Mouse (Mus musculus): ENCODE results near the gene Dlk1. TPM values are rescaled to one million over a fixed set of nuclear protein-coding genes. Genes with fewer than 3 reads are reported as not detected.

The Dlk1 gene
- total and polyA plus RNA-seq, 2 experiments = 0.05 TPM; not detected in 1

DNA sequence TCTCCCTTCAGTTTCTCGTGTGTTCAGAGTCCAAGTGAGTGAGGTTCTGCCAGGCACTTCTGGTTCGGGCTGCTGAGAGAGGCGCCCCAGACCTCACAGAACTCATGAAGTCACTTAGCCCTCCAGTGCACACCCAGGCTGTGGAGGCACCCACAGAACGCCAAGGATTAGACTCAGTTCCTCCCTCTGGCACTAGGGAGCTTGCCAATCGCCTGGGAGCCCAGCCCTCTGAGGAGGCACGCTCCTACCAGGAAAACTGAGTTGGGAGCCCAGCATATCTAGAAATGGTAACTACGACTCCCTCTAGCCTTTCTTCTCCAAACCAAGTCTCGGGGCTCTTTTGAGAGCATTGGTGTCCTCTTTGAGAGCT lies 40.6 kb upstream of the Dlk1 start:
- no peaks in the 10 kb centered on the region for H3K4me1 ChIP-seq (ENCODE audit: control insufficient read depth, insufficient read depth, low read length)
- no peaks in the 10 kb centered on the region for H3K79me2 ChIP-seq (ENCODE audit: control insufficient read depth, insufficient read depth, low read length)
- 78% methylated on average over 8 of the region's 8 CpGs for WGBS
- TF ChIP-seq CTCF (IDR thresholded peaks at IDR 0.05; ENCODE audit: low read depth, low read length) (no peak), POLR2A (IDR thresholded peaks at IDR 0.05; ENCODE audit: extremely low read depth, insufficient read depth, low read length) (no peak)
- H3K36me3 ChIP-seq (ENCODE audit: control insufficient read depth, insufficient read depth, low read length) = no peaks in the 10 kb centered on the region
- no peak overlapping the region for H3K9ac ChIP-seq (ENCODE audit: low read depth, low read length)
- no peak overlapping the region for H3K4me3 ChIP-seq (ENCODE audit: insufficient read depth, low read depth, low read length)
- H3K27me3 ChIP-seq (ENCODE audit: control insufficient read depth, insufficient read depth, low read length) = no peaks in the 10 kb centered on the region
- H3K27ac ChIP-seq (replicated peaks; ENCODE audit: insufficient read depth, low read depth, low read length) = no peak overlapping the region
- no peak for DNase-seq (ENCODE audit: extremely low read depth, low read depth, low spot score)

DNA sequence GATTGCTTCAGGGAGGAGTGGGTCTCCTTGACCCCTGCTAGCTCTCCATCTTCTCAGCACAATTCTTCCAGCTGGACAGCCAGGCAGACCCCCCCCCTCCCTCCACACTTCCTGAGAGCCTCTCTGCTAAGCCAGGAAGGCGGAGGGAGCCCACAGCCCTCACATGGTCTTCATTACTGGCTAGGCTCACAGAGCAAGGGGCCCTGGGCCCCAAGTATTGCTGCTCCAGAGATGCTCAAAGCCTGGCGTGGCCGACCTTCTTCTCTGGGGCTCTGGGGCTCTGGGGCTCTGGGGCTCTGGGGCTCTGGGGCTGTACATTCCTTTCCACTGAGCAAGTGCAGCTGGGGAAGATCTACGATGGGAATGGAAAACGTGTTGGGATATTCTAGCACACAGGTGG lies 39.9 kb upstream of the Dlk1 start:
- Histone ChIP-seq H3K9ac (ENCODE audit: low read depth, low read length) (no peak overlapping the region), H3K27ac (replicated peaks; ENCODE audit: insufficient read depth, low read depth, low read length) (no peak overlapping the region), H3K4me3 (ENCODE audit: insufficient read depth, low read depth, low read length) (no peak overlapping the region), H3K27me3 (ENCODE audit: control insufficient read depth, insufficient read depth, low read length) (no peaks in the 10 kb centered on the region), H3K79me2 (ENCODE audit: control insufficient read depth, insufficient read depth, low read length) (no peaks in the 10 kb centered on the region), H3K36me3 (ENCODE audit: control insufficient read depth, insufficient read depth, low read length) (no peaks in the 10 kb centered on the region), H3K4me1 (ENCODE audit: control insufficient read depth, insufficient read depth, low read length) (no peaks in the 10 kb centered on the region)
- no peak for DNase-seq (ENCODE audit: extremely low read depth, low read depth, low spot score)
- WGBS = 76% methylated on average over 5 of the region's 5 CpGs
- no peak for TF ChIP-seq POLR2A (IDR thresholded peaks at IDR 0.05; ENCODE audit: extremely low read depth, insufficient read depth, low read length)
- TF ChIP-seq CTCF (IDR thresholded peaks at IDR 0.05; ENCODE audit: low read depth, low read length) = no peak

DNA sequence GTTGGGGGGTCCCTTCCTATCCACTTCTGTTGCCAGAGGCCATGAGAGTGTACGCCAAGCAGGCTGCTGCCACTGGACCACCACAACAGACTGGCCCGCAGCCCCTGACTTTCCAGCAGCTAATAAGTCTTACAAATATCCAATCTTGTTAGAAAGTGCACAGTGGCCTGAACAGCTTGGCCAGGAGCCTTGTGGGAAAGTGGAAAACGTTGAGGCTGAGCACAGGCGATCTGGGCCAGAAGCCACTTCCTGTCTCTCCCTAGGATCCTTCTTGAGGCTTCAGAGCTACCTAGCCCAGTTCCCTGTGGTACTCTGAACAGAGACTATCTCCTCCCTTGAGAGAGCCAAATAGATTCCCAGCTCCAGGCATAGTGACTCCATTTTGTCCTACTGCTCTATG lies 39.3 kb upstream of the Dlk1 start:
- no peak overlapping the region for H3K4me3 ChIP-seq (ENCODE audit: insufficient read depth, low read depth, low read length)
- DNase-seq (ENCODE audit: extremely low read depth, low read depth, low spot score) = no peak
- no peaks in the 10 kb centered on the region for H3K36me3 ChIP-seq (ENCODE audit: control insufficient read depth, insufficient read depth, low read length)
- TF ChIP-seq CTCF (IDR thresholded peaks at IDR 0.05; ENCODE audit: low read depth, low read length) (no peak), POLR2A (IDR thresholded peaks at IDR 0.05; ENCODE audit: extremely low read depth, insufficient read depth, low read length) (no peak)
- no peaks in the 10 kb centered on the region for H3K27me3 ChIP-seq (ENCODE audit: control insufficient read depth, insufficient read depth, low read length)
- WGBS = 76% methylated on average over 4 of the region's 4 CpGs
- H3K9ac ChIP-seq (ENCODE audit: low read depth, low read length) = no peak overlapping the region
- H3K27ac ChIP-seq (replicated peaks; ENCODE audit: insufficient read depth, low read depth, low read length) = no peak overlapping the region
- no peaks in the 10 kb centered on the region for H3K4me1 ChIP-seq (ENCODE audit: control insufficient read depth, insufficient read depth, low read length)
- H3K79me2 ChIP-seq (ENCODE audit: control insufficient read depth, insufficient read depth, low read length) = no peaks in the 10 kb centered on the region

DNA sequence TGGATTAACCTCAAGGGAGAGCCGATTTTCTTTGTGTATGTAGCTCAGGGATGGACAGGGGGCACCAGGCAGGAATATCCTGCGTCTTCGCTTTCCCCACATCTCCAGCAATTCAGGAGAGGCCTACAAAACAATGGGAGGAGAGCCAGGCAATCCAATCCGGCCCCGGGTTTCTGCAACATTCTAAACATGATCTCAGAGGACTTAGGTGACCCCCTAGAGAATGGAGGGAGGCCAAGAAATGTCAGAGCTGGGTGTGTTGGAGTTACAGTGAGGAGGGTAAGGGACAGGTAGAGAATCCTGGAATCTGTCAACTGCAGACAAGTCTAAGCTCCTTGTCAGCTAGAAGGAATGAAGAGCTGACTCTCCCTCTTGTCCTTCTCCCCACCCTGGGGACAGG lies 35.9 kb upstream of the Dlk1 start:
- 78% methylated on average over 5 of the region's 5 CpGs for WGBS
- DNase-seq (ENCODE audit: extremely low read depth, low read depth, low spot score) = no peak
- no peak for TF ChIP-seq POLR2A (IDR thresholded peaks at IDR 0.05; ENCODE audit: extremely low read depth, insufficient read depth, low read length)
- no peaks in the 10 kb centered on the region for H3K27me3 ChIP-seq (ENCODE audit: control insufficient read depth, insufficient read depth, low read length)
- H3K4me3 ChIP-seq (ENCODE audit: insufficient read depth, low read depth, low read length) = no peak overlapping the region
- H3K79me2 ChIP-seq (ENCODE audit: control insufficient read depth, insufficient read depth, low read length) = no peaks in the 10 kb centered on the region
- no peak overlapping the region for H3K9ac ChIP-seq (ENCODE audit: low read depth, low read length)
- no peaks in the 10 kb centered on the region for H3K4me1 ChIP-seq (ENCODE audit: control insufficient read depth, insufficient read depth, low read length)
- no peak overlapping the region for H3K27ac ChIP-seq (replicated peaks; ENCODE audit: insufficient read depth, low read depth, low read length)
- no peaks in the 10 kb centered on the region for H3K36me3 ChIP-seq (ENCODE audit: control insufficient read depth, insufficient read depth, low read length)

DNA sequence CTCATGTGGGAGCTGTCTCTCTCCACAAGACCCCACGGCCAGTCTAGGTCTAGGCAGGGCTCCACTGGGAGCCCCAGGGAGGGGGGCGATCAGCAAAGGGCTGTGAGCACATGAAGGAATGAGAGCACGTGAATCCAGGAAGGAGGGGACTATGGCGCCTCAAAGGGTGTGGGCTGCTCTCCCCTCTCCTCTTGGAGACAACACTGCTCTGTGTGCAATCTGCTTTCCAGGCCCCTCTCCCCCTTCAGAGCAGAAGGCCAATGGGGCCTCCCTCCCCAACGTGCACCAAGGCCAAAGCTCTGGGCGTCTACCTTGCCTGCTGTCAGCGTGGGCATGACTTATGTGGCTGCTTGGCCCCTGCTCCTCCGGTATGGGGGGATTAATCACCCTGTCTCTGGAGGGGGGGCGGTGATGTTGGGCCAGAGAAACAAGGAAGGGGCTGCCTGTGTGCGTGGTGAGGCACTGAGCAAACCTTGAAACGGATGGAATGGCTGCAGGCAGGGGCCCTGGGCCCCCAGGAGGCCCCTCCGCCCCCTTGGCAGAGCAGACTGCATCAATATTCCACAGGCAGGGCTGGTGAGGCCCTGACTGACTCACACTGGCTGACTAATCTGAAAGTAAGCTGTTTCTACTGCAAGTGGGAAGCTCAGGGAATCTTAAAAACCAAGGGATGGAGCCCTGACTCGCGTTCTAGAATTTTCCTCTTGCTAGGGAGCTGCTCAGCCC lies 35.0 kb upstream of the Dlk1 start:
- no peak overlapping the region for H3K4me3 ChIP-seq (ENCODE audit: insufficient read depth, low read depth, low read length)
- H3K27ac ChIP-seq (replicated peaks; ENCODE audit: insufficient read depth, low read depth, low read length) = no peak overlapping the region
- no peak overlapping the region for H3K9ac ChIP-seq (ENCODE audit: low read depth, low read length)
- H3K27me3 ChIP-seq (ENCODE audit: control insufficient read depth, insufficient read depth, low read length) = no peaks in the 10 kb centered on the region
- H3K4me1 ChIP-seq (ENCODE audit: control insufficient read depth, insufficient read depth, low read length) = no peaks in the 10 kb centered on the region
- no peak for DNase-seq (ENCODE audit: extremely low read depth, low read depth, low spot score)
- TF ChIP-seq POLR2A (IDR thresholded peaks at IDR 0.05; ENCODE audit: extremely low read depth, insufficient read depth, low read length) (no peak), CTCF (IDR thresholded peaks at IDR 0.05; ENCODE audit: low read depth, low read length) (no peak)
- 81% methylated on average over 14 of the region's 14 CpGs for WGBS
- no peaks in the 10 kb centered on the region for H3K79me2 ChIP-seq (ENCODE audit: control insufficient read depth, insufficient read depth, low read length)
- H3K36me3 ChIP-seq (ENCODE audit: control insufficient read depth, insufficient read depth, low read length) = no peaks in the 10 kb centered on the region

DNA sequence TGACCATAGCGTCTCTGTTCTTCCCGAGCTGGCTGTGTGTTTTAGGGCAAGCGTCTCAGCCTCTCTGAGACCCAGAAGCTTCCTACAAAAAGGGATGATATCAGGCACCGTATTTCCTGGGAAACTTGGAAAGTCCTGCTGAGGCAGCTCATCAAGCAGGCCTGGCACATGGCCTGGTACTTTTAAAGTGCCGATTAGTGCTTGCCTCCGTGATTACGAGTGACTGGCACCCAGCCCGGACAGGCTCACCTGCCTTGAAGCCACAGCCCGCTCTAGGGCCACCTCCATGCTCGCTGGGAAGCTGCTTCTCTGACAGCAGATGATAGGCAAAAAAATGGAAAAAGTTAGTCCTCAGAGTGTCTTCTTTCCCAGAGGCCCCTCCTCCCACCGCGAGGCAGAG lies 32.6 kb upstream of the Dlk1 start:
- no peaks in the 10 kb centered on the region for H3K27me3 ChIP-seq (ENCODE audit: control insufficient read depth, insufficient read depth, low read length)
- H3K79me2 ChIP-seq (ENCODE audit: control insufficient read depth, insufficient read depth, low read length) = no peaks in the 10 kb centered on the region
- WGBS = 68% methylated on average over 12 of the region's 12 CpGs
- no peaks in the 10 kb centered on the region for H3K36me3 ChIP-seq (ENCODE audit: control insufficient read depth, insufficient read depth, low read length)
- TF ChIP-seq POLR2A (IDR thresholded peaks at IDR 0.05; ENCODE audit: extremely low read depth, insufficient read depth, low read length) (no peak), CTCF (IDR thresholded peaks at IDR 0.05; ENCODE audit: low read depth, low read length) (no peak)
- no peaks in the 10 kb centered on the region for H3K4me1 ChIP-seq (ENCODE audit: control insufficient read depth, insufficient read depth, low read length)
- H3K9ac ChIP-seq (ENCODE audit: low read depth, low read length) = no peak overlapping the region
- H3K27ac ChIP-seq (replicated peaks; ENCODE audit: insufficient read depth, low read depth, low read length) = no peak overlapping the region
- DNase-seq (ENCODE audit: extremely low read depth, low read depth, low spot score) = no peak
- H3K4me3 ChIP-seq (ENCODE audit: insufficient read depth, low read depth, low read length) = no peak overlapping the region

Measured in liver, adult 2 months (tissue).